Mouse (Mus musculus): ENCODE data around the gene Ucp1. TPM values are rescaled to one million over a fixed set of nuclear protein-coding genes. Genes with fewer than 3 reads are reported as not detected.
A peak's percentile ranks its signal among the peaks of the same experiment; 100 is the strongest.
"Not testable (repeated sequence)": the region's sequence is repeated elsewhere in the genome, so short reads cannot be mapped to it uniquely, and the experiment has no call there.

Ucp1 gene
- polyA plus RNA-seq, 1 experiment from 2014 or later = not detected

- Histone ChIP-seq H3K9me3 (replicated peaks) (no peaks in the 10 kb centered on the region), H3K9ac (no peak overlapping the region), H3K4me1 (no peaks in the 10 kb centered on the region), H3K4me2 (no peak overlapping the region), H3K27ac (no peak overlapping the region), H3K36me3 (no peaks in the 10 kb centered on the region), H3K4me3 (no peak overlapping the region), H3K27me3 (replicated peaks) (peaks cover 6% of the 10 kb centered on the region)
- WGBS (ENCODE audit: insufficient replicate concordance) = 41% methylated on average over 4 of the region's 4 CpGs
- ATAC-seq = no peak
Measured at GRCm38 (mm10) chr8:83297375-83297774, 7.2 kb downstream of the Ucp1 start.

GRCm38 (mm10) chr8:83300135-83300534 lies 10.0 kb downstream of the Ucp1 start:
- no peaks in the 10 kb centered on the region for H3K36me3 ChIP-seq
- H3K4me3 ChIP-seq = no peak overlapping the region
- H3K9ac ChIP-seq = no peak overlapping the region
- no peak; the same call in 1 of the 2 replicates for ATAC-seq
- no peak overlapping the region for H3K4me2 ChIP-seq
- no peaks in the 10 kb centered on the region for H3K4me1 ChIP-seq
- no peak overlapping the region for H3K27ac ChIP-seq
- no peaks in the 10 kb centered on the region for H3K9me3 ChIP-seq (replicated peaks)
- WGBS (ENCODE audit: insufficient replicate concordance) = 38% methylated on average over 1 of the region's 1 CpGs
- H3K27me3 ChIP-seq (replicated peaks) = no peaks in the 10 kb centered on the region

GRCm38 (mm10) chr8:83304946-83305345 lies 14.8 kb downstream of the Ucp1 start:
- Histone ChIP-seq H3K4me3 (no peak overlapping the region), H3K4me1 (no peaks in the 10 kb centered on the region), H3K9ac (no peak overlapping the region), H3K9me3 (replicated peaks) (no peaks in the 10 kb centered on the region), H3K27ac (no peak overlapping the region), H3K36me3 (no peaks in the 10 kb centered on the region), H3K27me3 (replicated peaks) (no peaks in the 10 kb centered on the region), H3K4me2 (no peak overlapping the region)
- ATAC-seq = no peak
- whole genome bisulfite sequencing (ENCODE audit: insufficient replicate concordance) = 74% methylated on average over 1 of the region's 1 CpGs

- H3K9ac ChIP-seq = no peak overlapping the region
- H3K9me3 ChIP-seq (replicated peaks) = no peaks in the 10 kb centered on the region
- no peak overlapping the region for H3K4me3 ChIP-seq
- H3K4me1 ChIP-seq = no peaks in the 10 kb centered on the region
- H3K27me3 ChIP-seq (replicated peaks) = no peaks in the 10 kb centered on the region
- 80% methylated on average over 6 of the region's 6 CpGs for WGBS (ENCODE audit: insufficient replicate concordance)
- no peak overlapping the region for H3K27ac ChIP-seq
- H3K36me3 ChIP-seq = peaks cover 4% of the 10 kb centered on the region; the same call in 1 of the 2 replicates
- no peak overlapping the region for H3K4me2 ChIP-seq
- ATAC-seq = no peak
Measured at GRCm38 (mm10) chr8:83309836-83310235, 19.7 kb downstream of the Ucp1 start.

GRCm38 (mm10) chr8:83315084-83315483 lies 24.9 kb downstream of the Ucp1 start:
- peaks cover 40% of the 10 kb centered on the region for H3K36me3 ChIP-seq
- not testable (repeated sequence) for ATAC-seq; H3K4me2 ChIP-seq; H3K27ac ChIP-seq; H3K27me3 ChIP-seq (replicated peaks); H3K9me3 ChIP-seq (replicated peaks); H3K9ac ChIP-seq; H3K4me3 ChIP-seq; H3K4me1 ChIP-seq
- WGBS (ENCODE audit: insufficient replicate concordance) = 74% methylated on average over 4 of the region's 4 CpGs

- Histone ChIP-seq H3K4me3 (no peak overlapping the region), H3K9ac (no peak overlapping the region), H3K36me3 (peaks cover 42% of the 10 kb centered on the region), H3K4me1 (no peaks in the 10 kb centered on the region), H3K27me3 (replicated peaks) (no peaks in the 10 kb centered on the region), H3K27ac (no peak overlapping the region), H3K4me2 (no peak overlapping the region), H3K9me3 (replicated peaks) (no peaks in the 10 kb centered on the region)
- 84% methylated on average over 2 of the region's 2 CpGs for WGBS (ENCODE audit: insufficient replicate concordance)
- ATAC-seq = no peak
Measured at GRCm38 (mm10) chr8:83315691-83316090, 25.5 kb downstream of the Ucp1 start.

GRCm38 (mm10) chr8:83320543-83320942 lies 30.4 kb downstream of the Ucp1 start:
- WGBS (ENCODE audit: insufficient replicate concordance) = 85% methylated on average over 3 of the region's 3 CpGs
- H3K27ac ChIP-seq = no peak overlapping the region
- H3K4me2 ChIP-seq = no peak overlapping the region

GRCm38 (mm10) chr8:83322374-83322773 lies 32.2 kb downstream of the Ucp1 start:
- WGBS (ENCODE audit: insufficient replicate concordance) = 78% methylated on average over 6 of the region's 6 CpGs
- H3K9ac ChIP-seq = no peak overlapping the region
- peaks cover 44% of the 10 kb centered on the region for H3K36me3 ChIP-seq
- peaks cover 11% of the 10 kb centered on the region for H3K4me1 ChIP-seq
- H3K4me3 ChIP-seq = no peak overlapping the region
- 0 out of 2 replicates have a peak overlapping the region, but pooled peaks have one; percentile 14 for H3K27ac ChIP-seq
- H3K9me3 ChIP-seq (replicated peaks) = no peaks in the 10 kb centered on the region
- no peaks in the 10 kb centered on the region for H3K27me3 ChIP-seq (replicated peaks)
- no peak overlapping the region for H3K4me2 ChIP-seq
- peak; percentile 57 for ATAC-seq

More at GRCm38 (mm10) chr8:83320543-83320942, 30.4 kb downstream of the Ucp1 start:
- H3K36me3 ChIP-seq = peaks cover 55% of the 10 kb centered on the region
- no peak overlapping the region for H3K9ac ChIP-seq
- H3K4me3 ChIP-seq = no peak overlapping the region
- no peaks in the 10 kb centered on the region for H3K27me3 ChIP-seq (replicated peaks)
- peaks cover 11% of the 10 kb centered on the region for H3K4me1 ChIP-seq
- ATAC-seq = no peak
- H3K9me3 ChIP-seq (replicated peaks) = no peaks in the 10 kb centered on the region

GRCm38 (mm10) chr8:83323056-83323455 lies 32.9 kb downstream of the Ucp1 start:
- Histone ChIP-seq H3K9ac (no peak overlapping the region), H3K36me3 (peaks cover 45% of the 10 kb centered on the region), H3K27me3 (replicated peaks) (no peaks in the 10 kb centered on the region), H3K4me3 (no peak overlapping the region), H3K4me2 (no peak overlapping the region), H3K9me3 (replicated peaks) (no peaks in the 10 kb centered on the region), H3K4me1 (peaks cover 11% of the 10 kb centered on the region), H3K27ac (no peak overlapping the region)
- ATAC-seq = peak; percentile 78
- WGBS (ENCODE audit: insufficient replicate concordance) = 42% methylated on average over 2 of the region's 2 CpGs

- H3K9me3 ChIP-seq (replicated peaks) = no peaks in the 10 kb centered on the region
- no peak for ATAC-seq
- WGBS (ENCODE audit: insufficient replicate concordance) = 76% methylated on average over 5 of the region's 5 CpGs
- H3K27ac ChIP-seq = no peak overlapping the region
- peaks cover 10% of the 10 kb centered on the region for H3K4me1 ChIP-seq
- H3K4me2 ChIP-seq = no peak overlapping the region
- H3K9ac ChIP-seq = no peak overlapping the region
- no peaks in the 10 kb centered on the region for H3K27me3 ChIP-seq (replicated peaks)
- H3K4me3 ChIP-seq = no peak overlapping the region
- H3K36me3 ChIP-seq = peaks cover 28% of the 10 kb centered on the region
Measured at GRCm38 (mm10) chr8:83327889-83328288, 37.7 kb downstream of the Ucp1 start.

- Histone ChIP-seq H3K9ac (peak overlapping the region; percentile 88), H3K9me3 (replicated peaks) (no peaks in the 10 kb centered on the region), H3K27me3 (replicated peaks) (peaks cover 21% of the 10 kb centered on the region), H3K4me3 (peak overlapping the region; percentile 95), H3K36me3 (peaks cover 26% of the 10 kb centered on the region), H3K4me2 (peak overlapping the region; percentile 87), H3K27ac (peak overlapping the region; percentile 80; the same call in 1 of the 2 replicates), H3K4me1 (peaks cover 11% of the 10 kb centered on the region)
- 9% methylated on average over 7 of the region's 7 CpGs for WGBS (ENCODE audit: insufficient replicate concordance)
- ATAC-seq = no peak
Measured at GRCm38 (mm10) chr8:83331567-83331898, 41.4 kb downstream of the Ucp1 start.

- Histone ChIP-seq H3K4me1 (peaks cover 11% of the 10 kb centered on the region), H3K27me3 (replicated peaks) (peaks cover 21% of the 10 kb centered on the region), H3K4me2 (peak within 1 kb of the TSS; percentile 87), H3K9ac (peak within 1 kb of the TSS; percentile 88), H3K36me3 (peaks cover 23% of the 10 kb centered on the region), H3K4me3 (peak within 1 kb of the TSS; percentile 95), H3K9me3 (replicated peaks) (no peaks in the 10 kb centered on the region), H3K27ac (peak within 1 kb of the TSS; percentile 80)
- WGBS (ENCODE audit: insufficient replicate concordance) = under 1% methylated on average over 85 of the region's 85 CpGs
- peak; percentile 100 for ATAC-seq
Measured at GRCm38 (mm10) chr8:83331899-83332697, 41.9 kb downstream of the Ucp1 start, which contains the start of gene Elmod2. Elmod2 (minus strand) TSS chr8:83332486.
